Mouse (Mus musculus) midbrain, postnatal 0 days (tissue): ENCODE measurements at regions not wholly inside any gene's neighbourhood (a gene's known extent, or its start where the extent isn't known, plus 50 kb on each side); places are given as distances from the start of the nearest gene placed in this dataset.
A peak's percentile ranks its signal among the peaks of the same experiment; 100 is the strongest.

Experiments used
- ATAC-seq: fragments of 200-750 bp; cut with Nextera tagmentation; 2 replicates; pipeline ENCODE4 v1.8.0; 2017; ENCODE audit warnings: moderate number of reproducible peaks, mild to moderate bottlenecking, moderate TSS enrichment, moderate library complexity; ENCODE audit not compliant: low FRiP score
- DNase-seq: peaks from one replicate; pipeline ENCODE4 v3.0.0-alpha.2; 2015; ENCODE audit warnings: low spot score
- H3K27ac ChIP-seq: fragments of 300-500 bp; sonication (generic); 2 replicates; pipeline ENCODE4 v1.5.1; 2014; ENCODE audit warnings: low read depth, mild to moderate bottlenecking, low read length, mixed read lengths
- H3K27me3 ChIP-seq: fragments of 300-500 bp; sonication (generic); 2 replicates; pipeline ENCODE4 v1.6.1; 2014; ENCODE audit warnings: low read length, control low read depth, mixed read lengths; ENCODE audit not compliant: insufficient read depth
- H3K36me3 ChIP-seq: fragments of 300-500 bp; sonication (generic); 2 replicates; pipeline ENCODE4 v1.6.1; 2014; ENCODE audit warnings: low read length, control low read depth, mixed read lengths; ENCODE audit not compliant: insufficient read depth
- H3K4me1 ChIP-seq: fragments of 300-500 bp; sonication (generic); 2 replicates; pipeline ENCODE4 v1.6.1; 2014; ENCODE audit warnings: mild to moderate bottlenecking, control low read depth, antibody characterized with exemption, low read length, mixed read lengths; ENCODE audit not compliant: insufficient read depth
- H3K4me2 ChIP-seq: fragments of 300-500 bp; sonication (generic); 2 replicates; pipeline ENCODE4 v1.6.1; 2014; ENCODE audit warnings: low read depth, mild to moderate bottlenecking, low read length, mixed read lengths; ENCODE audit not compliant: poor library complexity, severe bottlenecking
- H3K4me3 ChIP-seq: fragments of 300-500 bp; sonication (generic); 2 replicates; pipeline ENCODE4 v1.5.1; 2014; ENCODE audit warnings: low read depth, mild to moderate bottlenecking, low read length, moderate library complexity
- H3K9ac ChIP-seq: fragments of 300-500 bp; sonication (generic); replicated peaks from 2 replicates; pipeline ENCODE4 v1.6.1; 2014; ENCODE audit warnings: mild to moderate bottlenecking, low read length, moderate library complexity, mixed read lengths; ENCODE audit not compliant: poor library complexity, severe bottlenecking
- H3K9me3 ChIP-seq: fragments of 300-500 bp; sonication (generic); 2 replicates; pipeline ENCODE4 v1.6.1; 2016; ENCODE audit warnings: low read length, control low read depth
- CTCF ChIP-seq: IDR thresholded peaks from 2 replicates; pipeline ENCODE4 v1.5.1; 2016; ENCODE audit warnings: antibody characterized with exemption, mild to moderate bottlenecking
- WGBS: fragments of 180-500 bp; shearing (Covaris S2); extraction: QIAGEN DNeasy Blood & Tissue Kit; methylation state at CpG from one replicate; pipeline ENCODE4 v1.1.7; 2014; 5-methylcytosine and 5-hydroxymethylcytosine counted together

DNA sequence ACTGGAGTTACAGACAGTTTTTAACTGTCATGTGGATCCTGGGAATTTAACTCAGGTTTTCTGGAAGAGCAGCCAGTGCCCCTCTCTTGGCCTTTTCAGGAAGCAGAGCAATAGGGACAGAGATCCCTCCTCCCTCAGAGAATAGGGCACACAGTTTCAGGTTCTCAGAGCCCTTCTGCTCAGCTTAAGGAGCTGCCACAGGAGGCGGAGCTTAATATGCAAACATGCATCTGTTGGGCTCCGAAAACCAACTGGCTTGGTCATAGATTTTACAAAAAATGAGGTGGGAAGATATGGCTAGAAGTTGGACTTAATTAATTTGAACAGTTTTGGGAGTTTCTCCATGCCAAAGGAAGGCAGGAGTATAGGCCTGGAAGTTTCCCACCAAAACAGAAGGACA, 61.9 kb upstream of the Znrf2 start:
- Histone ChIP-seq H3K27ac (no peak overlapping the region), H3K4me1 (peaks cover 13% of the 10 kb centered on the region; the same call in 1 of the 2 replicates), H3K9me3 (no peaks in the 10 kb centered on the region), H3K9ac (no peak overlapping the region), H3K27me3 (no peaks in the 10 kb centered on the region), H3K4me2 (no peak overlapping the region), H3K4me3 (no peak overlapping the region), H3K36me3 (no peaks in the 10 kb centered on the region)
- TF ChIP-seq CTCF, result no peak
- WGBS, result 90% methylated on average over 2 of the region's 2 CpGs
- ATAC-seq, result no peak
- no peak for DNase-seq

- no peak overlapping the region for H3K4me3 ChIP-seq
- no peak overlapping the region for H3K27ac ChIP-seq
- no peaks in the 10 kb centered on the region for H3K9me3 ChIP-seq
- H3K9ac ChIP-seq, result no peak overlapping the region
- no peak overlapping the region for H3K4me2 ChIP-seq
- ATAC-seq, result no peak
- H3K4me1 ChIP-seq, result peaks cover 16% of the 10 kb centered on the region; the same call in 1 of the 2 replicates
- H3K36me3 ChIP-seq, result no peaks in the 10 kb centered on the region
- no peak for DNase-seq
- TF ChIP-seq CTCF, result no peak
- 52% methylated on average over 5 of the region's 5 CpGs for WGBS
- no peaks in the 10 kb centered on the region for H3K27me3 ChIP-seq
Observed at GRCm38 (mm10) chr6:54757511-54757911, 59.2 kb upstream of the Znrf2 start.

GRCm38 (mm10) chr6:54758112-54758511, 58.6 kb upstream of the Znrf2 start:
- Histone ChIP-seq H3K4me2 (no peak overlapping the region), H3K4me3 (no peak overlapping the region), H3K36me3 (no peaks in the 10 kb centered on the region), H3K9me3 (no peaks in the 10 kb centered on the region), H3K27ac (no peak overlapping the region), H3K9ac (no peak overlapping the region), H3K27me3 (no peaks in the 10 kb centered on the region), H3K4me1 (peaks cover 16% of the 10 kb centered on the region; the same call in 1 of the 2 replicates)
- no peak for TF ChIP-seq CTCF
- ATAC-seq, result 0 out of 2 replicates have a peak, but pooled peaks have one; percentile 21
- peak; percentile 81 for DNase-seq
- 2% methylated on average over 2 of the region's 2 CpGs for WGBS

GRCm38 (mm10) chr6:54759263-54759662, 57.5 kb upstream of the Znrf2 start:
- ATAC-seq, result no peak
- H3K4me1 ChIP-seq, result peaks cover 16% of the 10 kb centered on the region; the same call in 1 of the 2 replicates
- 65% methylated on average over 8 of the region's 8 CpGs for WGBS
- no peak overlapping the region for H3K4me3 ChIP-seq
- no peak for TF ChIP-seq CTCF
- no peaks in the 10 kb centered on the region for H3K9me3 ChIP-seq
- DNase-seq, result no peak
- no peaks in the 10 kb centered on the region for H3K27me3 ChIP-seq
- H3K36me3 ChIP-seq, result no peaks in the 10 kb centered on the region
- H3K4me2 ChIP-seq, result no peak overlapping the region
- H3K9ac ChIP-seq, result no peak overlapping the region
- H3K27ac ChIP-seq, result no peak overlapping the region

DNA sequence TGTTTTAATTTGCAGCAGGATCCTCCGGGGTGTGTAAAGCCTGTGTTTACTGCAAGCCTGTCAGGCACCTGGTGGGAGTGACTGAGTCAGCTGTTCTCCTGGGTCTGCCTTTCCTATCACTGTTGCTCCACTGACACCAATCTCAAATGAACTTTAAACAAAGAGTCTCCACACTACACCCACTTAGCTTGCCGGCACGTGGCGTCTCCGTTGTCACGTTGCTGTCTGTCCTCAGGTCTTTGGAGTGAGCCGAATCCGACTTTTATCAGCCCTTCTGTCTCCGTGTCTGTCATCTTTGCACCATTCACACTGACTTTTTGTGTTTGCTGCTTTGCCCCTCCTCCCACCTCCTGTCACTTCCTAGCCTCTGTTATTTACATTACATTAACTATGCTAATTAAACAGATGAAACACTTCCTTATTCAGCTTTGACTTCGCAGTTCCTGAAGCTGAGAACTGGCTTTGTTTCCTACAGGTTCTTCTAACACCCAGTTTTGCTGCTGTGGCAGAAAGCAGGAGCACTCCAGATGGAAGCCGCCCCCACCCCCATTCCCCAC, 56.7 kb upstream of the Znrf2 start:
- TF ChIP-seq CTCF, result no peak
- Histone ChIP-seq H3K9ac (no peak overlapping the region), H3K9me3 (no peaks in the 10 kb centered on the region), H3K4me1 (peaks cover 16% of the 10 kb centered on the region; the same call in 1 of the 2 replicates), H3K27me3 (no peaks in the 10 kb centered on the region), H3K36me3 (no peaks in the 10 kb centered on the region), H3K4me2 (no peak overlapping the region), H3K27ac (no peak overlapping the region), H3K4me3 (no peak overlapping the region)
- ATAC-seq (no peak), DNase-seq (peak; percentile 33)
- WGBS, result 4% methylated on average over 11 of the region's 11 CpGs

GRCm38 (mm10) chr6:54760541-54760940, 56.2 kb upstream of the Znrf2 start:
- Histone ChIP-seq H3K36me3 (no peaks in the 10 kb centered on the region), H3K4me1 (peaks cover 16% of the 10 kb centered on the region; the same call in 1 of the 2 replicates), H3K9me3 (no peaks in the 10 kb centered on the region), H3K27me3 (no peaks in the 10 kb centered on the region), H3K27ac (no peak overlapping the region), H3K4me2 (no peak overlapping the region), H3K4me3 (no peak overlapping the region), H3K9ac (no peak overlapping the region)
- DNase-seq (no peak), ATAC-seq (no peak)
- no peak for TF ChIP-seq CTCF
- WGBS, result 67% methylated on average over 2 of the region's 2 CpGs
